Mouse (Mus musculus) intestine, embryonic 16.5 days (tissue): ENCODE measurements around the gene Aspg. TPM values are rescaled to one million over a fixed set of nuclear protein-coding genes. Genes with fewer than 3 reads are reported as not detected.

Experiments used
- ATAC-seq: fragments of 200-750 bp; cut with Nextera tagmentation; 2 replicates; pipeline ENCODE4 v1.8.0; 2017; ENCODE audit warnings: moderate TSS enrichment, moderate library complexity
- H3K27ac ChIP-seq: fragments of 300-500 bp; sonication (generic); 2 replicates; pipeline ENCODE4 v1.5.1; 2014; ENCODE audit warnings: mild to moderate bottlenecking, low read length
- H3K27me3 ChIP-seq: fragments of 300-500 bp; sonication (generic); replicated peaks from 2 replicates; pipeline ENCODE4 v1.6.1; 2014; ENCODE audit warnings: low read length, control low read depth, mixed read lengths; ENCODE audit not compliant: control insufficient read depth, insufficient read depth
- H3K36me3 ChIP-seq: fragments of 300-500 bp; sonication (generic); 2 replicates; pipeline ENCODE4 v1.6.1; 2014; ENCODE audit warnings: low read length, control low read depth; ENCODE audit not compliant: control insufficient read depth, insufficient read depth
- H3K4me1 ChIP-seq: fragments of 300-500 bp; sonication (generic); 2 replicates; pipeline ENCODE4 v1.6.1; 2014; ENCODE audit warnings: low read length, control low read depth, mixed read lengths; ENCODE audit not compliant: control insufficient read depth, insufficient read depth
- H3K4me2 ChIP-seq: fragments of 300-500 bp; sonication (generic); 2 replicates; pipeline ENCODE4 v1.6.1; 2014; ENCODE audit warnings: low read depth, low read length, control low read depth
- H3K4me3 ChIP-seq: fragments of 300-500 bp; sonication (generic); 2 replicates; pipeline ENCODE4 v1.5.1; 2014; ENCODE audit warnings: mild to moderate bottlenecking, low read length
- H3K9ac ChIP-seq: fragments of 300-500 bp; sonication (generic); 2 replicates; pipeline ENCODE4 v1.6.1; 2014; ENCODE audit warnings: low read depth, low read length
- H3K9me3 ChIP-seq: fragments of 300-500 bp; sonication (generic); 2 replicates; pipeline ENCODE4 v1.6.1; 2016; ENCODE audit warnings: low read length, control low read depth; ENCODE audit not compliant: control insufficient read depth
- WGBS: fragments of 180-500 bp; shearing (Covaris S2); extraction: QIAGEN DNeasy Blood & Tissue Kit; methylation state at CpG from one replicate; pipeline ENCODE4 v1.1.7; 2014; 5-methylcytosine and 5-hydroxymethylcytosine counted together
- polyA plus RNA-seq: library from polyadenylated mRNA; unstranded; fragments of >200 nt; fragmentation: Nextera tagmentation; extraction: Ambion mirVana; gene quantifications from 2 replicates; pipeline ENCODE4 v1.2.1, GENCODE M21; 2015

The Aspg gene
- polyA plus RNA-seq, 1 experiment from 2014 or later = 38.4 TPM

- H3K9me3 ChIP-seq = no peaks in the 10 kb centered on the region
- no peak overlapping the region for H3K4me3 ChIP-seq
- H3K27me3 ChIP-seq = no peaks in the 10 kb centered on the region; the same call in 1 of the 2 replicates
- no peak for ATAC-seq
- no peak overlapping the region for H3K9ac ChIP-seq
- H3K4me1 ChIP-seq = peaks cover 26% of the 10 kb centered on the region
- 54% methylated on average over 14 of the region's 14 CpGs for WGBS
- no peak overlapping the region for H3K27ac ChIP-seq
- no peaks in the 10 kb centered on the region for H3K36me3 ChIP-seq
- no peak overlapping the region for H3K4me2 ChIP-seq
Measured at GRCm38 (mm10) chr12:112126931-112127635, 20.6 kb downstream of the Aspg start.

- no peak overlapping the region for H3K4me3 ChIP-seq
- peak overlapping the region; percentile 98 for H3K27ac ChIP-seq
- H3K4me2 ChIP-seq = no peak overlapping the region
- 72% methylated on average over 4 of the region's 4 CpGs for WGBS
- H3K4me1 ChIP-seq = peaks cover 26% of the 10 kb centered on the region
- H3K27me3 ChIP-seq = peaks cover 2% of the 10 kb centered on the region; the same call in 1 of the 2 replicates
- no peak for ATAC-seq
- H3K9ac ChIP-seq = peak overlapping the region; percentile 30; the same call in 1 of the 2 replicates
- no peaks in the 10 kb centered on the region for H3K9me3 ChIP-seq
- H3K36me3 ChIP-seq = no peaks in the 10 kb centered on the region
Measured at GRCm38 (mm10) chr12:112128526-112128925, 22.0 kb downstream of the Aspg start.

DNA sequence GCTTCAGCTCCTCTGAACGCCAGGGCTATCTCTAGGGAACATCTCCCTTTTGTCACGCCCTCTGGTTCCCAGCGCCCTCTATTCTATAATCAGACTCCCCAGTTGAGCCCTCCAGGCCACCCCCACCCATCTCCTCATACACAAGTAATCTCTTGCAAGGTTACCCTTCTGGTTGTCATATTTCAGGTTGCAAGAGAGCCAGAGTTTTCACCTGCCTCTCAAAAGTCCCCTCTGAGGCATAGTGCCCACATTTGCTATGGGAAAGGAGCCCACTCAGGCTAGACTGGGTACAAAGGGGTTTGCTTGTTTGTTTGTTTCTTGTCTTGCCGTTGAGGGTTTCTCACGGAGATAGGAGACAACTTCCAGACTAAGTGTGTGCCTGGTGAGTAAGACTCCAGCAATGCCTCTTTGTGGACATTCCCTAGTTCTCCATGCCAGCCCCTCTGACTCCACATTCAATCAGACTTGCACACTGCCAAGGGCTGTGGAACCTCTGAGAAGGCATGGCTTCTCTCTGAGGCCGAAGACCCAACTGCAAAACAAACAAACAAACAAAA lies 22.9 kb downstream of the Aspg start:
- Histone ChIP-seq H3K36me3 (no peaks in the 10 kb centered on the region), H3K4me3 (0 out of 2 replicates have a peak overlapping the region, but pooled peaks have one; percentile 76), H3K27me3 (peaks cover 2% of the 10 kb centered on the region; the same call in 1 of the 2 replicates), H3K4me2 (peak overlapping the region; percentile 81), H3K4me1 (peaks cover 26% of the 10 kb centered on the region), H3K9me3 (no peaks in the 10 kb centered on the region), H3K27ac (peak overlapping the region; percentile 98), H3K9ac (peak overlapping the region; percentile 46; the same call in 1 of the 2 replicates)
- 48% methylated on average over 6 of the region's 6 CpGs for WGBS
- no peak for ATAC-seq

DNA sequence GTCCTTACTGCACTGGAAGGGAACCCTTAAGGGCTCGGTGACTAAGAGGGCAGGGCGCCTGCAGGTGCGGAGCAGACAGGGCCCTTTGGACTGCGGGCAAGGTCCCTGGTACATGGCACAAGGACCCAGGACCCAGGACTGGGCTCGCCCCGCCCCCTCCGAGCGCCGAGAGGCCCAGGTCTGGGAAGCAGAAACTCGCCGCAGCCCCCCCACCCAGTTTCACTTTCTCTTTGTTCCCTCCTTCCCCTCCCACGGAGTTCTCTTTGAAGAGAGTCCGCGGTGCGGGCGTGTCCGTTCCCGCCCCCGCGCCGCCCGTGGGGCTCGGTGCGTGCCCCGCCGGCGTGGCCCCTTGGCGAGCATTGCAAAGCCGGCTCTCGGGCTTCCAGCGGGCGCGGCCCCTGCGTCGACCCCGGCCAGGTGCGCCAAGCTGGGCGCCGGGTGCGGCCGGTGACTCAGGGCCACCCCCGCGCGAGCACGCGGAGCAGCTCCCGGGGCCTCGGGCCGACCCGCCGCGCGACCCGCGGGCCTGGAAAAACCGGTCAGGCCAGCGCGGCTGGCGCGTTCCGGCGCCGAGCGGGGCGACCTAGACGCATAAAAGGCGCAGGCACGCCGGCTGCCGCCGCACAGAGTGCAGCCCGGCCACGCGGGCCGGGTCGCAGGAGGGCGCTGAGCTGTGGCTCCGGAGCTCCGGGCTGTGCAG lies 23.8 kb downstream of the Aspg start:
- peaks cover 26% of the 10 kb centered on the region for H3K4me1 ChIP-seq
- peak overlapping the region; percentile 98 for H3K27ac ChIP-seq
- peak overlapping the region; percentile 86 for H3K9ac ChIP-seq
- H3K4me3 ChIP-seq = peak overlapping the region; percentile 76
- H3K4me2 ChIP-seq = peak overlapping the region; percentile 81
- H3K36me3 ChIP-seq = no peaks in the 10 kb centered on the region
- WGBS = under 1% methylated on average over 78 of the region's 79 CpGs
- H3K9me3 ChIP-seq = no peaks in the 10 kb centered on the region
- peak; percentile 93 for ATAC-seq
- H3K27me3 ChIP-seq = peaks cover 2% of the 10 kb centered on the region; the same call in 1 of the 2 replicates

DNA sequence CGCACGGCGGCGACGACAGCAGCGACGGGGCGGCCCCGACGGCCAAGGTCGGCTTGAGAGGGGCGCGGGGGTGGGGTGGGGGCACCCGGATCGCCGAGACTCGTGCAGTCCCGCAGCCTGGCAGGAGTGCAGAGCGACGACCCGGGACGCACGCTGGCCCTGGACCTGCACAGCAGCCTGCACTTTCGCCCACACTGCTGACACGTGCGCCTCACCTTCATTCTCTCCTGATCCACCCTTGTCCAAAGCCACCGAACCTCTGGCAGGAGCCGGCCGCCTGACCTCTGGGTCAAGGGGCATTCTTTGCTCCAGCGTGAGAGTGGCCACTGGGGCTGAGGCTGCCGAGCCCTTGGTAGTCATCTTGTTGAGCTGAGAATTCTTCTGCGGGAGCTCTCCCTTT lies 24.5 kb downstream of the Aspg start:
- peak overlapping the region; percentile 86 for H3K9ac ChIP-seq
- ATAC-seq = peak; percentile 32
- peak overlapping the region; percentile 76 for H3K4me3 ChIP-seq
- peak overlapping the region; percentile 81 for H3K4me2 ChIP-seq
- no peaks in the 10 kb centered on the region for H3K36me3 ChIP-seq
- WGBS = 12% methylated on average over 32 of the region's 32 CpGs
- H3K27ac ChIP-seq = peak overlapping the region; percentile 98
- no peaks in the 10 kb centered on the region for H3K9me3 ChIP-seq
- peaks cover 2% of the 10 kb centered on the region; the same call in 1 of the 2 replicates for H3K27me3 ChIP-seq
- peaks cover 26% of the 10 kb centered on the region for H3K4me1 ChIP-seq

DNA sequence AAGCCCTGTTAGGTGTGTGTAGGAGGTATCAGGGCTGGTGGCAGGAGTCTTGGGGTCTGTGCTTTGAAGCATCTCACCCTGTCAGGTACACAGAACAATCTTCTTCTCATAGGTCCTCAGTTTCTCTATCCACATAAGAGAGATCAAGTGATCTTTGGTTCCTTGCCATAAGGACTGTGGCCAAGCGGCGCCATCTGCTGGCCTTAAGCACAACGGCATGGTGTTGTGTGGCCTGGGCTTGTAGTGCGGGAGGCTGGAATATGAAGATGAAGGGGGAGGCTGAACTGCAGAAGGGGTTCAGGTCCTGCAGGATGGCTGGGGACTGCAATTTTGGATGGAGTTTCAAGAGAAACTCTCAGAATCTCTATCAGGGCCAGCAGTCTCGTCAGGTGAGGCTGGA lies 33.8 kb downstream of the Aspg start:
- H3K36me3 ChIP-seq = no peaks in the 10 kb centered on the region
- H3K9me3 ChIP-seq = no peaks in the 10 kb centered on the region
- H3K4me1 ChIP-seq = peaks cover 13% of the 10 kb centered on the region
- ATAC-seq = no peak
- peaks cover 41% of the 10 kb centered on the region for H3K27me3 ChIP-seq
- H3K4me2 ChIP-seq = no peak overlapping the region
- H3K9ac ChIP-seq = no peak overlapping the region
- no peak overlapping the region for H3K4me3 ChIP-seq
- 8% methylated on average over 5 of the region's 5 CpGs for WGBS
- H3K27ac ChIP-seq = no peak overlapping the region

GRCm38 (mm10) chr12:112140745-112141144 lies 34.3 kb downstream of the Aspg start:
- H3K9me3 ChIP-seq = no peaks in the 10 kb centered on the region

GRCm38 (mm10) chr12:112141300-112141699 lies 34.8 kb downstream of the Aspg start:
- peaks cover 22% of the 10 kb centered on the region for H3K4me1 ChIP-seq
- H3K27me3 ChIP-seq = peaks cover 43% of the 10 kb centered on the region
- no peak overlapping the region for H3K4me3 ChIP-seq
- no peak for ATAC-seq
- no peak overlapping the region for H3K27ac ChIP-seq
- WGBS = 5% methylated on average over 6 of the region's 6 CpGs
- H3K36me3 ChIP-seq = no peaks in the 10 kb centered on the region
- no peak overlapping the region for H3K4me2 ChIP-seq
- no peak overlapping the region for H3K9ac ChIP-seq
- no peaks in the 10 kb centered on the region for H3K9me3 ChIP-seq

More at GRCm38 (mm10) chr12:112140745-112141144, 34.3 kb downstream of the Aspg start:
- ATAC-seq = no peak
- peaks cover 17% of the 10 kb centered on the region for H3K4me1 ChIP-seq
- H3K27ac ChIP-seq = no peak overlapping the region
- H3K36me3 ChIP-seq = no peaks in the 10 kb centered on the region
- WGBS = 60% methylated on average over 7 of the region's 7 CpGs
- H3K27me3 ChIP-seq = peaks cover 43% of the 10 kb centered on the region
- H3K4me2 ChIP-seq = no peak overlapping the region
- H3K9ac ChIP-seq = no peak overlapping the region
- H3K4me3 ChIP-seq = no peak overlapping the region

DNA sequence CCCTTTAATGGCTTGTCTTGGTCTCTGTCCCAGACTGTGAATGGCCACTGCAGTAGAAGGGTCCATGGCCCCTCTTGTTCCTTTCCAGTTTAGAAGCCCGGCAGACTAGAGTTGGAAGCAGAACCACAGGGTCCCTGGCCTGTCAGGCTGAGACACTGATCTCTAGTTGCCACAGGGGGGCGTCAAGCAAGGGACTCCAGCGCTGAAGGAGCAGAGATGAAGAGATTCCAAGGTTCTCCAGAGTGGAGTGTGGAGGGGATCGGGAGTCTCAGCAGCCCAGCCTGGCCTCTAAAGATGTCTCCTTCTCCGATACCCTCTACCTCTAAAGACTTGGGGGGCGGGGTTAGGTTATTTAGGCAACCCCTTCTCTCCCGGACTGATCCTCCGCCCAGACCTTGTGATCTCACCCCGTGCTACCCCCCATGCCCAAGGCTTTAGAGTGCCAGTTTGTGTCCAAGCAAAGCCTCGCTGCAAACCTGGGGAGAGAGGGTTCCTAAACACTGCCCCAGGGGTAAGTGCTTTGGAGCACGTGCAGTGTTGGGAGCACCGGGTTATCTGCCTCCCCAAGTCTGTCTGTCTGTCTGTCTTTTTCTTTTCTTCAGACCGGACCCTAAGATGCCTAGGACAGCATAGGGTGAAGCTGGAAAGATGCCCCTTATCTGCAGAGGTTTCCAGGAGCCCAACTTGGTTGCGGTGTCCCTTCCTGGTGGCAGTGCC lies 36.8 kb downstream of the Aspg start:
- Histone ChIP-seq H3K4me3 (peak overlapping the region; percentile 48), H3K4me1 (peaks cover 33% of the 10 kb centered on the region), H3K9me3 (no peaks in the 10 kb centered on the region), H3K9ac (no peak overlapping the region), H3K4me2 (peak overlapping the region; percentile 94), H3K27me3 (peaks cover 49% of the 10 kb centered on the region), H3K27ac (no peak overlapping the region), H3K36me3 (no peaks in the 10 kb centered on the region)
- ATAC-seq = no peak
- WGBS = 7% methylated on average over 14 of the region's 14 CpGs
